Mouse (Mus musculus) hindlimb bud, embryonic 11.5 days (tissue): ENCODE data around the gene Pmm1.
"Not testable (repeated sequence)": the region's sequence is repeated elsewhere in the genome, so short reads cannot be mapped to it uniquely, and the experiment has no call there.

Experiments
- DNase-seq: peaks from one replicate; pipeline ENCODE4 v3.0.0-alpha.2; 2012; ENCODE audit warnings: low read depth, low spot score; ENCODE audit errors: extremely low spot score

The Pmm1 gene

DNA sequence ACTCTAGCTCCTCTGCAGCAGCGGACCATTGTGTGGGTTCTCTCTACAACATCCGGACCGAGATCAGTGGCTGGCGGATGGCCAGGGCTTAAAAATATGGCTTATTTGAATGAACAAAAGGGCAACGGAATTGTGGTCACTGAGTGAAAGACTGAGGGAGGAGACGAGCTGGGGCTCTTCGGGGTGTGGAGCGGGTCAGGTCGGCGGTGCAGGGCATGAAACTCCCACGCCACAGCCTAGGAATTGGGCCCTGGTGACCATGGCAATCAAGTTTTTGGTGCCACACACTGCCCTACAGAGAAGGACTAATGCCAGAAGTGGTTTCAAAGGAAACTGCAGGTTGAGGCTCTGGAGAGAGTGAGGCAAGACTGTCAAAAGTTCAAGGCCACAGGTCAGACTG, 32.5 kb downstream of the Pmm1 start:
- DNase-seq = no peak

DNA sequence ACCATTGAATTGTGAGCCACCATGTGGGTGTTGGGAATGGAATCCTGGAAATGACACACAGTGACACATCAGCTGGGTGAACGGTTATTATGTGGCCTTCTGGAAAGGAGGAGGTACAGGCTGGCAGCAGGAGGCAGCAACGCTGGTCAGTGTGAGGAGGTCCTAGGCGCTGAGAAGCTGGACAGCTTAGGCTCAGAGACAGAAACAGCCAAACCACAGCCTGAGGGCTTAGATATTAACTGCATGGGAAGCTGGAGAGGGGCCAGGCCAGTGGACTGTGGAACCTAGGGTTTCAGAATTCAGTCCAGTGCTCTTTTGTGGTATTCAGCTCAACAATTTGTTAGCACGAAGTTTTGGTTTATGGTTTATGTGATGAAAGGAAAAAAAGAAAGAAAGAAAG, 33.0 kb downstream of the Pmm1 start:
- no peak for DNase-seq

- no peak for DNase-seq
These were observed 34.3 kb downstream of the Pmm1 start for GRCm38 (mm10) chr15:81926446-81926822.

DNA sequence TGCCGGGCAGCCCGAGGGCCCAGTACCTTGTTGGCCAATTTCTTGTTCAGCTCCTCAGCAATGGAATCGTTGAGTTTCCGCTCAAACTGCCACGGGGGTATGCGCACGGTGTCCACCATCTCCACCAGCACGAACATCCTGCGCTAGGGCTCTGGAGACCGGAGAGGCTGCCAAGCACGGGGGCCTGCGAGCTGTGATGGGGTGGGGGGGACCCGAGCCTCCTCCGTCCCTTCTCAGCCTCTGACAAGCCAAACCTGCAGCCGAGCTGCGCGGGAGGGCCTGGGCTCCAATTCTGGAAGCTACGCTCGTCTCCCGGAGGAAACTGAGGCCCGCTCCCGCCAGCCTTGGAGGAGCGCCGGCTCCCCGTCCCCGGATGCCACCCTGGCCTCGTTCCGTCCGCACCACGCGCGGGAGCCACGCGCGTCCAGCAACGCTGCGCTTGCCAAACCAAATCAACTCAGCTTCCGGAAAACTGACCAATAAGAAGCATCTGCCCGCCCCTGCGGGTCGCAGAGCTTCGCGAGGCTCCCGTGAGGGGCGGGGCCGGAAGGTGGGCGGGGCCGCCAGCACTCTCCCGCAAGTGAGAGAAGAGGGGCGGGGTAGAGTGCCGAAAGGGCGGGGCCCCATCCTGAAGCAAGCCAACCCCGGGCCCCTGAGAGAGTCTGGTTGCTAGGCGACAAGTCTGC, 34.8 kb downstream of the Pmm1 start, which contains the start of gene Polr3h:
Gene Polr3h (minus strand): TSS at position 481 of the 686 bp plus-strand sequence.
- peak; percentile 97 for DNase-seq

- DNase-seq = no peak
These were observed 35.8 kb downstream of the Pmm1 start for GRCm38 (mm10) chr15:81924933-81925332.

- DNase-seq = no peak
These were observed 39.5 kb downstream of the Pmm1 start for GRCm38 (mm10) chr15:81921255-81921654.

DNA sequence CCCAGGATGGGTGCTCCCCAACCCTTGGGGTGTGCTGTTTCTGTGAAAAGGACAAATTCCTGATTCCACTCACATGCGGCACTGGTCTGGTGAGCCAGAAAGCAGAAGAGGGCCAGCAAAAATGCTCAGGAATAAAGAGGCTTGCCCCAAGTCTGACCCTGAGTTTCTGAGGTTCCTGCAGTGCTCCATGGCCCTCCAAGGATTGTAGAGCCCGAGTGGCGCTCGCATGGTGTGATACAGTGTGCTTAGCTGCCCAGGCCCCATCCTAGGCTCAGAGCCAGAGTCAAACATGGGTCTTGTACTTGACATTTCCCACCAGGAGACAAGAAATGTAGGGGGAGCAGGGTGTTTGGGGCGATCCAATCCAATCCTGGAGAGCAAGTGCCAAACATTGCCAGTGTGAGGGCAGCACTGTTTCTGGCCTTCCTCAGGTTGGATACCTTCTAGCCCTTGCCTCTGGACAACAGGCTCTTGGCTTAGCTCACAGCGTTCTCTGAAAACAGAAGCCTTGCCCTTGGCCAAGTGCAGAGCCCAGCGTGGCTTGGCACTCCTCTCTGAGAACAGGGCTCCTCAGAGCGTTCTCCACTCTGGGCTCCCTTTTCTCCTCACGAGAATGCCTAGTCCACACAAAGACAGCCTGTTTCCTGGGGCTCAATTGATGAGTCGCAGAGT, 40.0 kb downstream of the Pmm1 start:
- DNase-seq = no peak

GRCm38 (mm10) chr15:81919062-81919461, 41.7 kb downstream of the Pmm1 start:
- DNase-seq = no peak

DNA sequence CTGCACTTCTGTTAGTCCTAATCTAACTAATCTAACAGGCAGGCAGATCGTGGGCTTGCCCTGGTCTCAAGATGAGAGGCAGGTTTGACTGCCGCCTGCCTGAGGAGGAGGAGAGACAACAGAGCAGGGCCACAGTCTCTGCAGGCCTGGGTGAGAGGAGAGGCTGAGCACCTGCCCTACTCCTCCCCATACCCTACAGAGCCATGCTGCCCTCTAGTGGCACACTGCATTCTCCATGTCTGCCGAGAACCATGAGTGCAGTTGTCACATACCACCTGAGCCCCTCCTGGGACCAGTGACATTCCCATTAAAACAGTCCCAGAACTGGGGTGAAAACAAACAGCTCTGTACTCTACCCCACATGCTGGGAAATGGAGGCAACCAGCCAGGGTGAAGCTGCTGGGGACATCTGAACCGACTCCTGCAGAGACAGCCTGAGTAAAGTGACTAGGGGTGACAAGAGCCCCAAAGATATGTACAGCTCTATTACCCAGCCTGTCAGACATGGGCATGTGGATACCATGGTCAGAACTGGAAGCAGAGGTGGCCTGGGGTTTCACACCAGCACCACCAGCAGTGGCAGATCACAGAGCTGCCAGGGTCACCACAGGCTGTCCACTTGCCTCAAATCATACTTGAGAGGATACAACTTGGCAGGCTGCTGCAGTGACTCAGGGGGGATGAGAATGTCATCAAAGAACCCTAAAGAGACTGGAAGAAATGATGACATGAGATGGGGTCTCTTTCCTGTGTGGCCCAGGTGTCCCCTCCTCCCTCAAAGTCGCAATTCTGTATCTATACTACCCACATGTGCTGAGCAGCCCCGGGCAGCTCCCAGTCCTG, 42.9 kb downstream of the Pmm1 start:
- DNase-seq = no peak

- DNase-seq = no peak
These were observed 43.5 kb downstream of the Pmm1 start for GRCm38 (mm10) chr15:81917201-81917600.

GRCm38 (mm10) chr15:81915663-81916062, 45.1 kb downstream of the Pmm1 start:
- DNase-seq = no peak

DNA sequence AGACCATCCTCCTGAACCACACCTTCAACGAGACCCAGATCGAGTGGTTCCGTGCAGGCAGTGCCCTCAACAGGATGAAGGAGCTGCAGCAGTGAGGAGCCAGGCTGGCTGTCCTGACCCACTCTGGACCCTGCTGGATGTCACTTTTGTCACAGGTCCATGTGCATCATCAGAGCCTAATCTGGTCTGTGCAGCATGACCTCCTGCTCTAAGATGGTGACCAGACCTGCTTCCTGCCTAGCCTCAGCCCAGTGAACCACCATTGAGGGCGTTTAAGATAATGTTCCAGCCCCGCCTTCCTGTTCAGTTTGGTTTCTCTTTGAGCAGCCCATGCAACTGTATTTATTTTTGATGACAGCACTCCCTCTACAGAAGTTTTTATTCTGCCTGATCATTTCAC, 46.1 kb downstream of the Pmm1 start:
- DNase-seq = no peak

DNA sequence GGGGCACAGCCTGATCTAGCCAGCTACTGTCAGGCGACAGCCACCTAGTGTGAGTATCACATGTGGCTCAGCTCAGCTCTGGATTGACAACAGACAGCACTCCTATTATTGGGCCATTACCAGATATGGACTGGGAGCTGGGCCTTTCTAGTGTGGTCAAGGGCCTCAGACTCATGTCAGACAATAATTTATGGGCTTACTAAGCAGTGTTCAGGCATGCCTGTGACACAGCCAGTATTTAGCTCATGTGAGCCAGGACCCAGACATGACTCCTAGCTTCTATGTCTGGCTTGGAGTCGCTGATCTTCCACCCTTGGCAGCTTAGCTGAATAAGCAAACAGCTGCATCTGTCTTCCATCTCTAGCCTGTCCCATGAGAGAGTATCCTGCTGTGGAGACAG, 48.2 kb downstream of the Pmm1 start:
- no peak for DNase-seq

- not testable (repeated sequence) for DNase-seq
These were observed 52.0 kb downstream of the Pmm1 start for GRCm38 (mm10) chr15:81908767-81909166.

DNA sequence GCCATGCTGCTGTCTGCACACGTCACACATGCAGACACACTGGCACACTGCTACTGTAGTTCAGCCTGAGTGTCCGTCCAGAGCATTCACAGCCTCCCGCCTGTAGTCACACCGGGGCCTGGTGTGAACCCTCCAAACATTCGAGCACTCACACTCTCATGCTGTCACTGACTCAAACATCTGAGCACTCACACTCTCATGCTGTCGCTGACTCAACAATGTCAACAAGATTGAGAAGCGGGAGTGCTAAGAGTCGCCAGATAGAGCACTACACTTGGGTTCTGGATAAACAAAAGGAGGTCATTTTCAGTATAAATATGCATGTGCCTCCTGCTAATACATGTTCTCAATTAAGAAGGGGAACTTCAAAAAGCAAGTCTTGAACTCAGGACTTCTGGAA, 52.8 kb downstream of the Pmm1 start:
- DNase-seq = no peak

DNA sequence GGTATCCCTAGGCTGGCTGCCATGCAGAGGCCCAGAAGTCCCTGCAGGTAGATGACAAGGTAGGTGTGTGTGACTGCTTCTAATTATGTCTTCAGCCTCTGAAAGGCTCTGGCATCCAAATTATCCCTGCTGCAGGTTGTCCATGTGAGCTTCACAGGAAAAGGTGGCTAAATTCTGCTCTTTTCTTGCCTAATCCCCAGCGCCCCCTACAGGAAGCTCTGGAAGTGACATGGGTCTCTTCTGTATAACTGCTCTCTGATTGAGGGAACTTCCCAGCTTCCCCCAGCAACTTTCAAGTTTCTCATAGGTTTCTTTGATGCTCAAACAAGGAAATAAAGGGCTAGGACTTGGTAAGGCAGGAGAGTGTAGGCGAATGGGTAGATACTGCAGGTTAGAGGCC, 55.8 kb downstream of the Pmm1 start:
- DNase-seq = no peak
